In the genomic region with DNA sequence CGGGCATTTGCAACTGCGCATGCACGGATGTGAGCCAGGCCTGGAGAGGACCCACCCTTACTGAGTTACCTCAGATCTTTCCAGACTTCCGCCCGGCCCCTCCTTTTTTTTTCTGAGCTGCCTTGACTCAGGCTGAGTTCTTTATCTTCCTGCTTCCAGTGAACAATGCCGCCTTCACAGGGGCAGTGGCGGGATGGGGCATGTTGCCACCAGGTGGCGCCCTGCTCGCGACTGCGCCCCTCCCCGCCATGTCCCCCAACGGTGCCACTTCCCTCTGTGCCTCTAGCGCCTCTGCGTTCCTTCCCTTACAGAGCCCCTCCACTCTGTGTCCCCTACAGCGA, we compare ENCODE assay signal across 8 mouse cellular contexts. TPM values are rescaled to one million over a fixed set of nuclear protein-coding genes. Genes with fewer than 3 reads are reported as not detected.
A peak's percentile ranks its signal among the peaks of the same experiment; 100 is the strongest.
DNase-seq lines count a peak whose midpoint lies in the region; ATAC-seq lines count a peak whose summit lies in the region.

No protein-coding gene starts in this region.

- intact Hi-C loops in left cerebral cortex, postnatal 14 days (cut with DNase I): no loop called here

- peak; percentile 94 for DNase-seq in adipocyte (ENCODE audit: low spot score)
- DNase-seq in cerebellum, postnatal 4 days (ENCODE audit: low spot score in 2 of 2): peak; percentile 62 to 85
- DNase-seq in gastrocnemius, postnatal 10 days: peak; percentile 89
- DNase-seq in hindlimb bud, embryonic 11.5 days (ENCODE audit: extremely low spot score, low read depth, low spot score): peak; percentile 57
- DNase-seq in left cerebral cortex, postnatal 14 days (ENCODE audit: low spot score in 2 of 2): peak; percentile 76 to 86
- peak; percentile 78 to 86 for DNase-seq in right cerebral cortex, postnatal 10 days (ENCODE audit: low spot score in 2 of 2)
- peak; percentile 88 for DNase-seq in urinary bladder, postnatal 25 days (ENCODE audit: low spot score)

- peak; percentile 83 for ATAC-seq in megakaryocyte progenitor cell, adult 5-6 weeks (replicated peaks; ENCODE audit: poor library complexity)

RNA-seq across cellular contexts. Expression of a gene that starts 1.5 kb away (rescaled TPM):
- 10 to 100 TPM; 37.2 to 41.7 TPM for total RNA-seq in gastrocnemius, postnatal 10 days (2021)
- 1 to 10 TPM; 4.8 TPM for total RNA-seq in left cerebral cortex, postnatal 14 days (2021)
- total RNA-seq in megakaryocyte progenitor cell, adult 5-6 weeks (2015): 7.3 and 8.1 TPM in 2 replicates
- 28.1 TPM in 2 replicates for total RNA-seq in megakaryocyte progenitor cell, adult 5-6 weeks (2017)

RNA-seq across cellular contexts. Expression of a gene that starts 8.9 kb away (rescaled TPM):
- total RNA-seq in gastrocnemius, postnatal 10 days (2021): not detected
- total RNA-seq in left cerebral cortex, postnatal 14 days (2021): not detected
- not detected in 2 replicates for total RNA-seq in megakaryocyte progenitor cell, adult 5-6 weeks (2015)
- total RNA-seq in megakaryocyte progenitor cell, adult 5-6 weeks (2017): not detected in 2 replicates

RNA-seq across cellular contexts. Expression of a gene that starts 12.0 kb away (rescaled TPM):
- 10 to 100 TPM; 14.4 to 20.3 TPM for total RNA-seq in gastrocnemius, postnatal 10 days (2021)
- 1 to 10 TPM; 2.1 to 2.8 TPM for total RNA-seq in left cerebral cortex, postnatal 14 days (2021)
- total RNA-seq in megakaryocyte progenitor cell, adult 5-6 weeks (2015): 67.8 and 80.7 TPM in 2 replicates
- 151 and 160 TPM in 2 replicates for total RNA-seq in megakaryocyte progenitor cell, adult 5-6 weeks (2017)

RNA-seq across cellular contexts. Expression of a gene that starts 14.6 kb away (rescaled TPM):
- 1 to 10 TPM; 6.6 to 6.8 TPM for total RNA-seq in gastrocnemius, postnatal 10 days (2021)
- total RNA-seq in left cerebral cortex, postnatal 14 days (2021): 1 to 10 TPM; 5.5 to 5.9 TPM
- total RNA-seq in megakaryocyte progenitor cell, adult 5-6 weeks (2015): 9.0 and 11.4 TPM in 2 replicates
- total RNA-seq in megakaryocyte progenitor cell, adult 5-6 weeks (2017): 3.0 and 4.1 TPM in 2 replicates

RNA-seq across cellular contexts. Expression of a gene that starts 34.5 kb away (rescaled TPM):
- total RNA-seq in gastrocnemius, postnatal 10 days (2021): 10 to 100 TPM; 91.9 to 99.8 TPM
- 10 to 100 TPM; 39.1 to 41.0 TPM for total RNA-seq in left cerebral cortex, postnatal 14 days (2021)
- total RNA-seq in megakaryocyte progenitor cell, adult 5-6 weeks (2015): 15.3 and 15.9 TPM in 2 replicates
- 20.7 and 23.4 TPM in 2 replicates for total RNA-seq in megakaryocyte progenitor cell, adult 5-6 weeks (2017)

Comparison
In these comparisons a context has a peak if more than half of its experiments do, and no peak if none do; other contexts are left out.
1. Peak in every context shown above with its lines: DNase-seq and ATAC-seq.
2. RNA of a gene that starts 12.0 kb away (total RNA-seq): 67.8 to 160 TPM in megakaryocyte progenitor cell, adult 5-6 weeks and 14.4 to 20.3 TPM in gastrocnemius, postnatal 10 days; 2.1 to 2.8 TPM in left cerebral cortex, postnatal 14 days; every median in the first group is over 4 times any median in the second.